Mouse (Mus musculus): Measurements from ENCODE around the gene Nodal. TPM values are rescaled to one million over a fixed set of nuclear protein-coding genes. Genes with fewer than 3 reads are reported as not detected.

Gene Nodal
- polyA plus RNA-seq, 1 experiment, result not detected

DNA sequence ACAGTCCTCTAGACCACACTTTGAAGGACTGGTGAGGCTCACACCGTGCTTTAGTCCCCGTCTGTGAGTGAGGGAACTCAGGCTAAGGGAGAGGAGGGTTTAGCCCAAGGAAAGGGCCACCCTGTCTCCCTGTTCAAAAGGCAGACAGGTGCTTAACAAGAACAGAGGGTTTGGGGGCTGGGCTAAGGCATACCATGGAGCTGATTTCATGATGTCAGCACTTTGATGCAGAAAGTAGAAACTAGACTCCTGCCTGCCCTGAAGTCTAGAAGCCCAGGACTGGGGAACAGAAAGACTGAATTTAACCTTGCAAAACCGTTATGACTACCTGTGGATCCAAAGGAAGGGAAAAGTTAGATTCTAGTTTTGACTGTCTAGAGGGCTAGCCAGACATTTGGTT, 39.4 kb downstream of the Nodal start:
- Histone ChIP-seq H3K4me3 (ENCODE audit: insufficient read depth, poor library complexity, severe bottlenecking) (no peak overlapping the region), H3K36me3 (ENCODE audit: control insufficient read depth, insufficient read depth) (no peaks in the 10 kb centered on the region), H3K79me2 (ENCODE audit: control insufficient read depth, insufficient read depth) (peaks cover 3% of the 10 kb centered on the region), H3ac (ENCODE audit: control insufficient read depth, insufficient read length, low read depth) (no peak overlapping the region), H3K79me3 (ENCODE audit: low read depth) (peaks cover 2% of the 10 kb centered on the region), H3K27me3 (ENCODE audit: control insufficient read depth, insufficient read depth, insufficient read length) (no peaks in the 10 kb centered on the region)
- TF ChIP-seq MYOD1 (IDR thresholded peaks at IDR 0.05; ENCODE audit: control insufficient read depth, insufficient read length, low read depth) (no peak), USF1 (IDR thresholded peaks at IDR 0.05; ENCODE audit: low read depth) (no peak), CTCF (IDR thresholded peaks at IDR 0.05; ENCODE audit: control insufficient read depth, insufficient read depth, insufficient read length) (no peak), MAX (IDR thresholded peaks at IDR 0.05) (no peak), CEBPB (IDR thresholded peaks at IDR 0.05; ENCODE audit: low read depth) (no peak), FOSL1 (IDR thresholded peaks at IDR 0.05; ENCODE audit: insufficient read depth, low read length, poor library complexity, severe bottlenecking) (no peak), MYOG (IDR thresholded peaks at IDR 0.05; ENCODE audit: control insufficient read depth, extremely low read depth, insufficient read length) (no peak)

DNA sequence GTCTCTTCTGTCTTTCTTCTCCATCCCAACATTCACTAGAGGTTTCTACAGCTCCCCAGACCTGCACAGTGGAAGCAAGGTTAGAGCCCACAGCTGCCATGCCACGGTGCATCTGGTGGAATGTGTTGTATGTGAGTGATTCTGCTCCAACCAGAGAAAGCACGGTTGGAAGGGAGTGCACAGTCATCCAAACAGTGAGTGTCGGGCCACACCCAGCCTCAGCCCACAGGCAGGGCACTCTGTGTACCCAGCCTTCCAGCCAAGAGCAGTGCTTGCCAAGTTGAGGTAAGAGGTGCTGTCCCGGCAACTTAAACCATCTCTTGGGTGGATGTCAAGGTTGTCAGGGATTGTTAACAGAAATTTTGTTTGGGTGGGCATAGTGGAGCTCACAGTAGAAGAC, 47.2 kb downstream of the Nodal start:
- H3ac ChIP-seq (ENCODE audit: control insufficient read depth, insufficient read length, low read depth), result no peak overlapping the region

DNA sequence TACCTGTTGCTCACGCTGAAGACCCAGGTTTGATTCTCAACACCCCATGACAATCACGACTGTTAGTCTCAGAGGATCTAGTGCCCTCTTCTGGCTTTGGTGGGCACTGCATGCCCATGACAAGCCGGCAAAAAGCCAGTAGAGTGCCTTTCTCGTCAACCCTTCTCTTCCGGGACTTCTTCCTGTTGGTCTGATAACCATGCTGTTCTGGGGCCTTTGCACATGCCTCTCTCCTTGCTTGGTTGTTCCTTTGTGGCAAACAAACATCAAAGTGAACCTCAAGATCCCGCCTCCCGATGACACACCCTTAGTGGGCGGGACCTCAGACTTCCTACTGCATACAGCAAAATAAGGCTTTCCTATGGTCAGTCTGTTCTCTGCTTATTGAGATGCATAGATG, 48.5 kb downstream of the Nodal start:
- H3K79me3 ChIP-seq (ENCODE audit: low read depth), result no peaks in the 10 kb centered on the region
- no peak overlapping the region for H3K4me3 ChIP-seq (ENCODE audit: insufficient read depth, poor library complexity, severe bottlenecking)
- H3K27me3 ChIP-seq (ENCODE audit: control insufficient read depth, insufficient read depth, insufficient read length), result no peaks in the 10 kb centered on the region
- no peak for TF ChIP-seq USF1 (IDR thresholded peaks at IDR 0.05; ENCODE audit: low read depth)
- no peak for TF ChIP-seq MYOG (IDR thresholded peaks at IDR 0.05; ENCODE audit: control insufficient read depth, extremely low read depth, insufficient read length)
- no peak for TF ChIP-seq FOSL1 (IDR thresholded peaks at IDR 0.05; ENCODE audit: insufficient read depth, low read length, poor library complexity, severe bottlenecking)
- no peak for TF ChIP-seq CEBPB (IDR thresholded peaks at IDR 0.05; ENCODE audit: low read depth)
- TF ChIP-seq CTCF (IDR thresholded peaks at IDR 0.05; ENCODE audit: control insufficient read depth, insufficient read depth, insufficient read length), result peak; percentile 1
- TF ChIP-seq MYOD1 (IDR thresholded peaks at IDR 0.05; ENCODE audit: control insufficient read depth, insufficient read length, low read depth), result no peak
- no peak for TF ChIP-seq MAX (IDR thresholded peaks at IDR 0.05)
- H3K36me3 ChIP-seq (ENCODE audit: control insufficient read depth, insufficient read depth), result no peaks in the 10 kb centered on the region
- H3ac ChIP-seq (ENCODE audit: control insufficient read depth, insufficient read length, low read depth), result no peak overlapping the region
- H3K79me2 ChIP-seq (ENCODE audit: control insufficient read depth, insufficient read depth), result no peaks in the 10 kb centered on the region

More for the DNA sequence above, 47.2 kb downstream of the Nodal start:
- no peaks in the 10 kb centered on the region for H3K79me3 ChIP-seq (ENCODE audit: low read depth)
- no peaks in the 10 kb centered on the region for H3K79me2 ChIP-seq (ENCODE audit: control insufficient read depth, insufficient read depth)
- TF ChIP-seq USF1 (IDR thresholded peaks at IDR 0.05; ENCODE audit: low read depth) (no peak), CTCF (IDR thresholded peaks at IDR 0.05; ENCODE audit: control insufficient read depth, insufficient read depth, insufficient read length) (no peak), CEBPB (IDR thresholded peaks at IDR 0.05; ENCODE audit: low read depth) (no peak), MYOD1 (IDR thresholded peaks at IDR 0.05; ENCODE audit: control insufficient read depth, insufficient read length, low read depth) (no peak), MYOG (IDR thresholded peaks at IDR 0.05; ENCODE audit: control insufficient read depth, extremely low read depth, insufficient read length) (no peak), MAX (IDR thresholded peaks at IDR 0.05) (no peak), FOSL1 (IDR thresholded peaks at IDR 0.05; ENCODE audit: insufficient read depth, low read length, poor library complexity, severe bottlenecking) (no peak)
- H3K4me3 ChIP-seq (ENCODE audit: insufficient read depth, poor library complexity, severe bottlenecking), result no peak overlapping the region
- no peaks in the 10 kb centered on the region for H3K36me3 ChIP-seq (ENCODE audit: control insufficient read depth, insufficient read depth)
- no peaks in the 10 kb centered on the region for H3K27me3 ChIP-seq (ENCODE audit: control insufficient read depth, insufficient read depth, insufficient read length)

DNA sequence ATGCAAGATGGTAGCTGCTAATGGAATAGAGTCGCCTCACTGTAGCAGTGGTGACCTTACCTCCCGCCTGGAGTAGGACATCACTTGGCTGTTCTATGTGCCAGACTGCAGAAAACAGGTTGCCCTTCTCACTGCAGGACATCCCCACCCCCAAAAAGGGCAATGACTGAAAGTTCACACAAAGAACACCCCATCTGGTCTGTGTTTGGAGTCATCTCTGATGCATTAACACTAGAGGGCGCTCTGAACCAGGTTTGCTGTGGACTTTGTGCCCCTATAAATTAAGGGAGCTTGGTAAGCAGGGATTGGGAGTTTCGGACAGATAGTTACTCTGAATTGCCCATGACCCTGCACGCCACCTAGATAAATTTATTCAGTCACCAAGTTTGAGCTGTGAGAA, 49.1 kb downstream of the Nodal start:
- H3K36me3 ChIP-seq (ENCODE audit: control insufficient read depth, insufficient read depth), result no peaks in the 10 kb centered on the region
- peak; percentile 46 for TF ChIP-seq CTCF (IDR thresholded peaks at IDR 0.05; ENCODE audit: control insufficient read depth, insufficient read depth, insufficient read length)
- no peak for TF ChIP-seq FOSL1 (IDR thresholded peaks at IDR 0.05; ENCODE audit: insufficient read depth, low read length, poor library complexity, severe bottlenecking)
- no peaks in the 10 kb centered on the region for H3K79me3 ChIP-seq (ENCODE audit: low read depth)
- no peak overlapping the region for H3K4me3 ChIP-seq (ENCODE audit: insufficient read depth, poor library complexity, severe bottlenecking)
- no peaks in the 10 kb centered on the region for H3K27me3 ChIP-seq (ENCODE audit: control insufficient read depth, insufficient read depth, insufficient read length)
- H3ac ChIP-seq (ENCODE audit: control insufficient read depth, insufficient read length, low read depth), result no peak overlapping the region
- H3K79me2 ChIP-seq (ENCODE audit: control insufficient read depth, insufficient read depth), result no peaks in the 10 kb centered on the region

DNA sequence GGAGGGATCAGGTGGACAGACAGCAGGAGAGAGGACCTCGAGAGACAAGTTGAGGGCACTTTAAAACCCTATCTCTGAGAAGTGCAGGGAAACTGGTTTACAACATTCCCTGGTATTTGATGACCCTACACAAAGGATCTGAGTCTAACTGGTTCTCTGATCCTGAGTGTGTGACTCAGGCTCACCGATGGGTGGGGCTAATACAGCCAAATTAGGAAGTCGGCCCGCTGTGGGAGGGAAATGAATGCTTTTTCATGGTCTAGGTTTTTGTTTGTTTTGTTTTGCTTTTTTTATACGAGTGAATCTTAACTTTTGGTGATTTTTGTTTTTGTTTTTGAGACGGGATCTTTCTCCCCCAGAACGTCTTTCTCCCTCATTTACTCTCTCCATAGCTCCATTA, 51.1 kb downstream of the Nodal start:
- no peak overlapping the region for H3K4me3 ChIP-seq (ENCODE audit: insufficient read depth, poor library complexity, severe bottlenecking)
- TF ChIP-seq MAX (IDR thresholded peaks at IDR 0.05) (no peak), CEBPB (IDR thresholded peaks at IDR 0.05; ENCODE audit: low read depth) (no peak), MYOD1 (IDR thresholded peaks at IDR 0.05; ENCODE audit: control insufficient read depth, insufficient read length, low read depth) (no peak), CTCF (IDR thresholded peaks at IDR 0.05; ENCODE audit: control insufficient read depth, insufficient read depth, insufficient read length) (no peak), FOSL1 (IDR thresholded peaks at IDR 0.05; ENCODE audit: insufficient read depth, low read length, poor library complexity, severe bottlenecking) (no peak)
- no peak overlapping the region for H3ac ChIP-seq (ENCODE audit: control insufficient read depth, insufficient read length, low read depth)
- H3K79me3 ChIP-seq (ENCODE audit: low read depth), result no peaks in the 10 kb centered on the region
- no peaks in the 10 kb centered on the region for H3K36me3 ChIP-seq (ENCODE audit: control insufficient read depth, insufficient read depth)
- H3K79me2 ChIP-seq (ENCODE audit: control insufficient read depth, insufficient read depth), result no peaks in the 10 kb centered on the region
- no peaks in the 10 kb centered on the region for H3K27me3 ChIP-seq (ENCODE audit: control insufficient read depth, insufficient read depth, insufficient read length)

DNA sequence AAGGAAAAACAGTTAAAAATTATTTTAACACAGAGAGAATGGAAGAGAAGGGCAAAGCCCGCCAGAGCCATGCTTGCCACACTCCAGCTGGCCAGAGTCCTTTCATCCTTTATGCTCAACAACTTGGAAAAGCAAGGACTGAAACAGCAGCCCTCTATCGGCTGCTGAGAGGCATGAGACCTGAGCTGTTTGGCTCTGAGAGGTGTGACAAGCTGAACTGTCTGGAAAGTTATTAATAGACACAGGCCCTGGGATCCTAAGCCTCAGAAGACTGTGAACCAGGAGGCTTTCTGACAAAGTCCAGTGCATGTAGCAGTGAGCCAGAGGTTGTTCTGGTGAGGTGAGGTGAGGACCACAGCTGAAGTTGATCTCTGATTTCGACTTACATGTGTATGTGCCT, 55.9 kb downstream of the Nodal start:
- TF ChIP-seq MAX (IDR thresholded peaks at IDR 0.05), result no peak
- no peak for TF ChIP-seq CTCF (IDR thresholded peaks at IDR 0.05; ENCODE audit: control insufficient read depth, insufficient read depth, insufficient read length)
- TF ChIP-seq FOSL1 (IDR thresholded peaks at IDR 0.05; ENCODE audit: insufficient read depth, low read length, poor library complexity, severe bottlenecking), result no peak
- TF ChIP-seq CEBPB (IDR thresholded peaks at IDR 0.05; ENCODE audit: low read depth), result no peak
- TF ChIP-seq MYOD1 (IDR thresholded peaks at IDR 0.05; ENCODE audit: control insufficient read depth, insufficient read length, low read depth), result no peak
- TF ChIP-seq USF1 (IDR thresholded peaks at IDR 0.05; ENCODE audit: low read depth), result no peak
- TF ChIP-seq MYOG (IDR thresholded peaks at IDR 0.05; ENCODE audit: control insufficient read depth, extremely low read depth, insufficient read length), result no peak
- H3K79me2 ChIP-seq (ENCODE audit: control insufficient read depth, insufficient read depth), result peaks cover 18% of the 10 kb centered on the region

More for the DNA sequence above, 55.9 kb downstream of the Nodal start:
- H3ac ChIP-seq (ENCODE audit: control insufficient read depth, insufficient read length, low read depth), result no peak overlapping the region
- no peaks in the 10 kb centered on the region for H3K36me3 ChIP-seq (ENCODE audit: control insufficient read depth, insufficient read depth)
- peaks cover 1% of the 10 kb centered on the region for H3K79me3 ChIP-seq (ENCODE audit: low read depth)
- no peak overlapping the region for H3K4me3 ChIP-seq (ENCODE audit: insufficient read depth, poor library complexity, severe bottlenecking)
- no peaks in the 10 kb centered on the region for H3K27me3 ChIP-seq (ENCODE audit: control insufficient read depth, insufficient read depth, insufficient read length)

All from C2C12 (cell line).